Mouse (Mus musculus) hindbrain, embryonic 12.5 days (tissue): ENCODE measurements around the gene Cfap58. TPM values are rescaled to one million over a fixed set of nuclear protein-coding genes. Genes with fewer than 3 reads are reported as not detected.

Source experiments
- ATAC-seq: fragments of 200-750 bp; cut with Nextera tagmentation; 2 replicates; pipeline ENCODE4 v1.8.0; 2017; ENCODE audit warnings: moderate TSS enrichment; ENCODE audit not compliant: low FRiP score
- H3K27ac ChIP-seq: fragments of 300-500 bp; sonication (generic); 2 replicates; pipeline ENCODE4 v1.5.1; 2016; ENCODE audit warnings: mild to moderate bottlenecking
- H3K27me3 ChIP-seq: fragments of 300-500 bp; sonication (generic); 2 replicates; pipeline ENCODE4 v1.6.1; 2016; ENCODE audit warnings: mild to moderate bottlenecking
- H3K36me3 ChIP-seq: fragments of 300-500 bp; sonication (generic); 2 replicates; pipeline ENCODE4 v1.6.1; 2016; ENCODE audit warnings: mild to moderate bottlenecking
- H3K4me1 ChIP-seq: fragments of 300-500 bp; sonication (generic); 2 replicates; pipeline ENCODE4 v1.6.1; 2016
- H3K4me2 ChIP-seq: fragments of 300-500 bp; sonication (generic); replicated peaks from 2 replicates; pipeline ENCODE4 v1.6.1; 2016; ENCODE audit warnings: mild to moderate bottlenecking
- H3K4me3 ChIP-seq: fragments of 300-500 bp; sonication (generic); 2 replicates; pipeline ENCODE4 v1.5.1; 2016; ENCODE audit warnings: mild to moderate bottlenecking
- H3K9ac ChIP-seq: fragments of 300-500 bp; sonication (generic); 2 replicates; pipeline ENCODE4 v1.6.1; 2016; ENCODE audit warnings: mild to moderate bottlenecking, moderate library complexity
- H3K9me3 ChIP-seq: fragments of 300-500 bp; sonication (generic); replicated peaks from 2 replicates; pipeline ENCODE4 v1.6.1; 2016; ENCODE audit warnings: mild to moderate bottlenecking
- WGBS: fragments of 180-500 bp; shearing (Covaris S2); methylation state at CpG from one replicate; pipeline ENCODE4 v1.1.7; 2016; 5-methylcytosine and 5-hydroxymethylcytosine counted together
- polyA plus RNA-seq: library from polyadenylated mRNA; unstranded; fragments of >200 nt; fragmentation: Nextera tagmentation; extraction: Ambion mirVana; gene quantifications from 2 replicates; pipeline ENCODE4 v1.2.1, GENCODE M21; 2016

The Cfap58 gene
- polyA plus RNA-seq, 1 experiment from 2014 or later: 0.30 TPM

- H3K4me1 ChIP-seq: peaks cover 8% of the 10 kb centered on the region; the same call in 1 of the 2 replicates
- no peak overlapping the region for H3K4me3 ChIP-seq
- ATAC-seq: peak; percentile 75
- H3K4me2 ChIP-seq: no peak overlapping the region
- peaks cover 3% of the 10 kb centered on the region; the same call in 1 of the 2 replicates for H3K9me3 ChIP-seq
- no peaks in the 10 kb centered on the region for H3K36me3 ChIP-seq
- H3K27me3 ChIP-seq: no peaks in the 10 kb centered on the region
- 58% methylated on average over 13 of the region's 13 CpGs for WGBS
- H3K27ac ChIP-seq: peak overlapping the region; percentile 72
- H3K9ac ChIP-seq: no peak overlapping the region
Measured at GRCm38 (mm10) chr19:47988880-47989574, 51.6 kb downstream of the Cfap58 start.

- H3K4me2 ChIP-seq: no peak overlapping the region
- ATAC-seq: no peak; the same call in 1 of the 2 replicates
- H3K4me1 ChIP-seq: peaks cover 8% of the 10 kb centered on the region; the same call in 1 of the 2 replicates
- no peaks in the 10 kb centered on the region for H3K27me3 ChIP-seq
- H3K9ac ChIP-seq: no peak overlapping the region
- peaks cover 3% of the 10 kb centered on the region; the same call in 1 of the 2 replicates for H3K9me3 ChIP-seq
- no peaks in the 10 kb centered on the region for H3K36me3 ChIP-seq
- 64% methylated on average over 4 of the region's 4 CpGs for WGBS
- H3K4me3 ChIP-seq: no peak overlapping the region
- peak overlapping the region; percentile 72 for H3K27ac ChIP-seq
Measured at GRCm38 (mm10) chr19:47989575-47989891, 52.1 kb downstream of the Cfap58 start.

GRCm38 (mm10) chr19:48001240-48001639 lies 63.8 kb downstream of the Cfap58 start:
- H3K9ac ChIP-seq: no peak overlapping the region
- no peak overlapping the region for H3K4me3 ChIP-seq
- H3K27ac ChIP-seq: no peak overlapping the region
- no peaks in the 10 kb centered on the region for H3K9me3 ChIP-seq
- no peak overlapping the region for H3K4me2 ChIP-seq
- no peak for ATAC-seq
- no peaks in the 10 kb centered on the region for H3K36me3 ChIP-seq
- no peaks in the 10 kb centered on the region for H3K4me1 ChIP-seq
- H3K27me3 ChIP-seq: no peaks in the 10 kb centered on the region
- 76% methylated on average over 13 of the region's 13 CpGs for WGBS

- H3K9ac ChIP-seq: no peak overlapping the region
- WGBS: 88% methylated on average over 11 of the region's 11 CpGs
- H3K4me3 ChIP-seq: no peak overlapping the region
- no peak overlapping the region for H3K4me2 ChIP-seq
- H3K36me3 ChIP-seq: no peaks in the 10 kb centered on the region
- ATAC-seq: no peak
- no peak overlapping the region for H3K27ac ChIP-seq
- no peaks in the 10 kb centered on the region for H3K27me3 ChIP-seq
- no peaks in the 10 kb centered on the region for H3K4me1 ChIP-seq
- no peaks in the 10 kb centered on the region for H3K9me3 ChIP-seq
Measured at GRCm38 (mm10) chr19:48001774-48002173, 64.3 kb downstream of the Cfap58 start.

- ATAC-seq: no peak; the same call in 1 of the 2 replicates
- no peaks in the 10 kb centered on the region for H3K9me3 ChIP-seq
- 55% methylated on average over 12 of the region's 12 CpGs for WGBS
- no peaks in the 10 kb centered on the region for H3K36me3 ChIP-seq
- H3K4me2 ChIP-seq: no peak overlapping the region
- no peak overlapping the region for H3K27ac ChIP-seq
- H3K9ac ChIP-seq: no peak overlapping the region
- 0 out of 2 replicates have a peak, but pooled peaks cover 3% of the 10 kb centered on the region for H3K4me1 ChIP-seq
- no peaks in the 10 kb centered on the region for H3K27me3 ChIP-seq
- H3K4me3 ChIP-seq: no peak overlapping the region
Measured at GRCm38 (mm10) chr19:48008771-48009413, 71.4 kb downstream of the Cfap58 start.

GRCm38 (mm10) chr19:48009586-48010331 lies 72.3 kb downstream of the Cfap58 start:
- Histone ChIP-seq H3K4me1 (0 out of 2 replicates have a peak, but pooled peaks cover 3% of the 10 kb centered on the region), H3K4me2 (no peak overlapping the region), H3K36me3 (no peaks in the 10 kb centered on the region), H3K27ac (no peak overlapping the region), H3K9me3 (no peaks in the 10 kb centered on the region), H3K27me3 (no peaks in the 10 kb centered on the region), H3K4me3 (no peak overlapping the region), H3K9ac (no peak overlapping the region)
- WGBS: 79% methylated on average over 15 of the region's 15 CpGs
- ATAC-seq: no peak

- Histone ChIP-seq H3K27me3 (no peaks in the 10 kb centered on the region), H3K36me3 (no peaks in the 10 kb centered on the region), H3K9ac (no peak overlapping the region), H3K27ac (no peak overlapping the region), H3K4me1 (peaks cover 8% of the 10 kb centered on the region; the same call in 1 of the 2 replicates), H3K4me3 (no peak overlapping the region), H3K9me3 (no peaks in the 10 kb centered on the region), H3K4me2 (no peak overlapping the region)
- no peak for ATAC-seq
- WGBS: 54% methylated on average over 13 of the region's 13 CpGs
Measured at GRCm38 (mm10) chr19:48020103-48020502, 82.6 kb downstream of the Cfap58 start.

- WGBS: 57% methylated on average over 15 of the region's 15 CpGs
- Histone ChIP-seq H3K9ac (no peak overlapping the region), H3K36me3 (no peaks in the 10 kb centered on the region), H3K4me1 (peaks cover 8% of the 10 kb centered on the region; the same call in 1 of the 2 replicates), H3K27me3 (no peaks in the 10 kb centered on the region), H3K27ac (no peak overlapping the region), H3K4me3 (no peak overlapping the region), H3K9me3 (no peaks in the 10 kb centered on the region), H3K4me2 (no peak overlapping the region)
- ATAC-seq: 0 out of 2 replicates have a peak, but pooled peaks have one; percentile 20
Measured at GRCm38 (mm10) chr19:48021435-48021834, 84.0 kb downstream of the Cfap58 start.

GRCm38 (mm10) chr19:48022763-48023162 lies 85.3 kb downstream of the Cfap58 start:
- peak; percentile 79 for ATAC-seq
- Histone ChIP-seq H3K4me3 (no peak overlapping the region), H3K27me3 (no peaks in the 10 kb centered on the region), H3K4me2 (no peak overlapping the region), H3K36me3 (no peaks in the 10 kb centered on the region), H3K9ac (no peak overlapping the region), H3K27ac (no peak overlapping the region), H3K9me3 (no peaks in the 10 kb centered on the region), H3K4me1 (peaks cover 10% of the 10 kb centered on the region)
- 68% methylated on average over 5 of the region's 5 CpGs for WGBS

GRCm38 (mm10) chr19:48023726-48024125 lies 86.3 kb downstream of the Cfap58 start:
- Histone ChIP-seq H3K27ac (no peak overlapping the region), H3K4me2 (no peak overlapping the region), H3K36me3 (no peaks in the 10 kb centered on the region), H3K9me3 (no peaks in the 10 kb centered on the region), H3K9ac (no peak overlapping the region), H3K4me3 (no peak overlapping the region), H3K4me1 (peaks cover 10% of the 10 kb centered on the region), H3K27me3 (no peaks in the 10 kb centered on the region)
- WGBS: 90% methylated on average over 10 of the region's 10 CpGs
- no peak for ATAC-seq

GRCm38 (mm10) chr19:48025366-48025765 lies 87.9 kb downstream of the Cfap58 start:
- Histone ChIP-seq H3K4me2 (no peak overlapping the region), H3K4me1 (peaks cover 8% of the 10 kb centered on the region), H3K9ac (no peak overlapping the region), H3K36me3 (no peaks in the 10 kb centered on the region), H3K9me3 (no peaks in the 10 kb centered on the region), H3K27me3 (no peaks in the 10 kb centered on the region), H3K4me3 (no peak overlapping the region), H3K27ac (no peak overlapping the region)
- ATAC-seq: no peak
- WGBS: 86% methylated on average over 8 of the region's 8 CpGs

GRCm38 (mm10) chr19:48026882-48027281 lies 89.4 kb downstream of the Cfap58 start:
- Histone ChIP-seq H3K27ac (no peak overlapping the region), H3K36me3 (no peaks in the 10 kb centered on the region), H3K27me3 (no peaks in the 10 kb centered on the region), H3K9ac (no peak overlapping the region), H3K4me3 (no peak overlapping the region), H3K4me1 (peaks cover 2% of the 10 kb centered on the region; the same call in 1 of the 2 replicates), H3K4me2 (no peak overlapping the region), H3K9me3 (no peaks in the 10 kb centered on the region)
- ATAC-seq: no peak
- WGBS: 61% methylated on average over 2 of the region's 2 CpGs
